Mouse (Mus musculus) left cerebral cortex, postnatal 36 days (tissue): ENCODE data around the gene Gm28372. TPM values are rescaled to one million over a fixed set of nuclear protein-coding genes. Genes with fewer than 3 reads are reported as not detected.

Experiments used
- DNase-seq, 2 experiments: peaks; one replicate each; pipeline ENCODE4 v3.0.0; 2021 to 2022; ENCODE audit warnings: low spot score in 2 of 2, mixed read lengths in 1 of 2
- intact Hi-C: fragments of 180-260 bp; cut with DNase I; formaldehyde crosslinking; loops from one replicate; pipeline ENCODE4 v1.15.1; 2025
- total RNA-seq, 2 experiments: library from RNA; stranded (reverse); gene quantifications; 2 replicates each; pipeline ENCODE4 v1.2.3; 2021

The Gm28372 gene
- total RNA-seq, 2 experiments from 2014 or later, result not detected

- no peak for DNase-seq
- intact Hi-C loops, result no loop called here
Observed at GRCm38 (mm10) chr2:130408194-130408593, 3.2 kb downstream of the Gm28372 start.

- intact Hi-C loops, result loop anchor here (1.0 kb wide), 1 partner anchor 122 kb away; no protein-coding TSS in a partner anchor
- peak; percentile 67 to 68 for DNase-seq
Observed at GRCm38 (mm10) chr2:130411558-130412495, 6.8 kb downstream of the Gm28372 start.

- DNase-seq, result no peak
- intact Hi-C loops, result no loop called here
Observed at GRCm38 (mm10) chr2:130412775-130413174, 7.7 kb downstream of the Gm28372 start.

GRCm38 (mm10) chr2:130414094-130414856, 9.2 kb downstream of the Gm28372 start:
- no peak for DNase-seq
- intact Hi-C loops, result no loop called here

- intact Hi-C loops, result no loop called here
- no peak for DNase-seq
Observed at GRCm38 (mm10) chr2:130421781-130422620, 17.0 kb downstream of the Gm28372 start.

- peak; percentile 85 to 86 for DNase-seq
- intact Hi-C loops, result no loop called here
Observed at GRCm38 (mm10) chr2:130423397-130424125, 18.5 kb downstream of the Gm28372 start.

GRCm38 (mm10) chr2:130424126-130424853, 19.3 kb downstream of the Gm28372 start, which contains the start of the genes Vps16 and Pced1a:
TSS of gene Vps16 (plus strand) at chr2:130424339.
TSS of gene Pced1a (minus strand) at chr2:130424701.
- intact Hi-C loops, result no loop called here
- peak; percentile 95 to 96 for DNase-seq

GRCm38 (mm10) chr2:130425112-130425511, 20.1 kb downstream of the Gm28372 start:
- DNase-seq, result no peak
- intact Hi-C loops, result no loop called here

- intact Hi-C loops, result no loop called here
- no peak for DNase-seq
Observed at GRCm38 (mm10) chr2:130429851-130430250, 24.8 kb downstream of the Gm28372 start.

GRCm38 (mm10) chr2:130430484-130430883, 25.4 kb downstream of the Gm28372 start:
- intact Hi-C loops, result no loop called here
- no peak for DNase-seq

- DNase-seq, result no peak
- intact Hi-C loops, result no loop called here
Observed at GRCm38 (mm10) chr2:130432157-130432556, 27.1 kb downstream of the Gm28372 start.

GRCm38 (mm10) chr2:130433152-130433551, 28.1 kb downstream of the Gm28372 start:
- intact Hi-C loops, result no loop called here
- no peak for DNase-seq

GRCm38 (mm10) chr2:130436769-130437168, 31.7 kb downstream of the Gm28372 start:
- DNase-seq, result no peak

GRCm38 (mm10) chr2:130438861-130439260, 33.8 kb downstream of the Gm28372 start:
- intact Hi-C loops, result no loop called here

More at GRCm38 (mm10) chr2:130436769-130437168, 31.7 kb downstream of the Gm28372 start:
- intact Hi-C loops, result no loop called here

GRCm38 (mm10) chr2:130439840-130440480, 34.9 kb downstream of the Gm28372 start:
- no peak for DNase-seq
- intact Hi-C loops, result no loop called here

More at GRCm38 (mm10) chr2:130438861-130439260, 33.8 kb downstream of the Gm28372 start:
- DNase-seq, result no peak

- no peak for DNase-seq
- intact Hi-C loops, result no loop called here
Observed at GRCm38 (mm10) chr2:130442162-130442561, 37.1 kb downstream of the Gm28372 start.

- DNase-seq, result no peak
- intact Hi-C loops, result no loop called here
Observed at GRCm38 (mm10) chr2:130448449-130448848, 43.4 kb downstream of the Gm28372 start.
